Mouse (Mus musculus): ENCODE results near the gene Chrna4. TPM values are rescaled to one million over a fixed set of nuclear protein-coding genes. Genes with fewer than 3 reads are reported as not detected.

Chrna4 gene
- polyA plus RNA-seq, 1 experiment from 2014 or later = 0.04 TPM

DNA sequence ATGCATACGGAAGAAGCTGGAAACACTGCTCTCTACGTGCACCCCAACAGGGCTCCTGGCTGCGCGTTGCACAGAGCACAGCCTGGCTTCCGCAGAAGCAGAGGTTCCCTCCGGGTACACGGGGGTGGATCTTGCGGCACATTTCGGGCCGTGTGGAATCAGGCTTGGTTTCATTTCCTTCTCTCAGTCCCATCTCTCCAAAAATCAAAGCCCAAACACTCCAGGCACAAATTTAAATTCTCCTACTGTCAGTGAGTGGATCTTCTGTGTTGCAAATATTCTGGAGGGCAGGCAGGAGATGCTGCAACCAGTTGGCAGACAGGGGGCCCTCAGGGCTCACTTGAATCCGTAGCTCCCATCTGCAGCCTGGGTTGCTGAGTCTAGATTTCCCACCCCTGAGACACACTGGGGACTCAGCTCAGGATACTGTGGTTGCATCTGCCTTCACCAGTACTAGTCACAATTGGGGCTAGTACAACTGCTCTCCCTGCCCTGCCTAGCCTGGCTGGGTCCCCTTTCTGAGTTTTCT, 11.9 kb downstream of the Chrna4 start:
- Histone ChIP-seq H3K4me3 (ENCODE audit: low read depth, low read length) (no peak overlapping the region), H3K4me2 (replicated peaks; ENCODE audit: low read depth, low read length) (no peak overlapping the region), H3K9ac (replicated peaks; ENCODE audit: low read depth) (no peak overlapping the region), H3K27me3 (replicated peaks; ENCODE audit: insufficient read depth, low read length) (no peaks in the 10 kb centered on the region), H3K27ac (ENCODE audit: low read length) (no peak overlapping the region), H3K4me1 (ENCODE audit: insufficient read depth, low read depth, low read length) (no peaks in the 10 kb centered on the region), H3K9me3 (ENCODE audit: low read length) (no peaks in the 10 kb centered on the region), H3K36me3 (ENCODE audit: insufficient read depth, low read length) (no peaks in the 10 kb centered on the region)
- 82% methylated on average over 11 of the region's 11 CpGs for WGBS
- ATAC-seq = no peak
- TF ChIP-seq CTCF (IDR thresholded peaks at IDR 0.05) (no peak), EP300 (IDR thresholded peaks at IDR 0.05) (no peak)
- no peak for DNase-seq (ENCODE audit: low spot score)

DNA sequence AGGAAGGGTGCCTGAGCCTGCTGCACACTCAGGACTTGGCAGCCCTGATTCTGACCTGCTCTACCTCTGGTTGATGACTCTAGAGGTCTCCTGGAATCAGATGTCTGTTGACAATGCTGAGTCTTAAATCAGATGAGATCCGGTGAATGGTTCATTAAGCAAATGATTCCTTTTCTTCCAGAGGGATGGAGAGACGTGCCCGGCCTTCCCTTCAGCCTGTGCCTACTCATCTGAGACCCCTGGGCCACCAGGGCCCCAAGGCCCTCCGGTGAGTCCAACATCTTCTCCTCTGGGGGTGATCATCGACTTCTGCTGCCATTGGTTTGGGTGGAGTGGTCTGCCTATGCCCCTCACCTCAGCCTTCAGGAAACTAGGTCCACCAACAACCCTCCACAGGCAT, 35.0 kb downstream of the Chrna4 start:
- Histone ChIP-seq H3K9ac (replicated peaks; ENCODE audit: low read depth) (no peak overlapping the region), H3K4me3 (ENCODE audit: low read depth, low read length) (no peak overlapping the region), H3K4me1 (ENCODE audit: insufficient read depth, low read depth, low read length) (no peaks in the 10 kb centered on the region), H3K9me3 (ENCODE audit: low read length) (no peaks in the 10 kb centered on the region), H3K4me2 (replicated peaks; ENCODE audit: low read depth, low read length) (no peak overlapping the region), H3K27me3 (replicated peaks; ENCODE audit: insufficient read depth, low read length) (no peaks in the 10 kb centered on the region), H3K36me3 (ENCODE audit: insufficient read depth, low read length) (no peaks in the 10 kb centered on the region), H3K27ac (ENCODE audit: low read length) (no peak overlapping the region)
- ATAC-seq (no peak), DNase-seq (ENCODE audit: low spot score) (no peak)
- 77% methylated on average over 5 of the region's 5 CpGs for WGBS
- TF ChIP-seq EP300 (IDR thresholded peaks at IDR 0.05) (no peak), CTCF (IDR thresholded peaks at IDR 0.05) (no peak)

DNA sequence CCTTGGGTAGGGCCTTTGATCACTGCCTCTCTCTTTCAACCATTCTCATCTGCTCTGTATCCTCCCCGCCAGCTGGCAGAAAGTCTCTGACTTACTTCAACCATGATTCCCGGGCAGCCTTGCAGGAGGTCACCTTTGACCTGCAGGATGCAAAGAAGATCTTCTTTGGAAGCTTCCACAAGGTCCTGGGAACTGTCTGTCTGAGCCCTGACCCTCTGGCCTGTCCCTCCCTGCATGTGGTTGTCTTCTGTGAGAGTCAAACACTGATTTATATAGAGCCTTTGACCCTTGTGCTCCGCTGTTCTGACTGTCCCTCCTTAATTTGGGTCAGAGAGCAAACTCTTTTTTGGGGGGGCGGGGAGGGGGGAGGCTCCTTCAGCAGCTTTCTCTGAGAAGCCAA, 36.3 kb downstream of the Chrna4 start:
- Histone ChIP-seq H3K4me2 (replicated peaks; ENCODE audit: low read depth, low read length) (no peak overlapping the region), H3K9ac (replicated peaks; ENCODE audit: low read depth) (no peak overlapping the region), H3K27me3 (replicated peaks; ENCODE audit: insufficient read depth, low read length) (no peaks in the 10 kb centered on the region), H3K27ac (ENCODE audit: low read length) (no peak overlapping the region), H3K9me3 (ENCODE audit: low read length) (no peaks in the 10 kb centered on the region), H3K4me1 (ENCODE audit: insufficient read depth, low read depth, low read length) (no peaks in the 10 kb centered on the region), H3K4me3 (ENCODE audit: low read depth, low read length) (no peak overlapping the region), H3K36me3 (ENCODE audit: insufficient read depth, low read length) (no peaks in the 10 kb centered on the region)
- ATAC-seq (no peak), DNase-seq (ENCODE audit: low spot score) (no peak)
- TF ChIP-seq CTCF (IDR thresholded peaks at IDR 0.05) (no peak), EP300 (IDR thresholded peaks at IDR 0.05) (no peak)
- 48% methylated on average over 3 of the region's 4 CpGs for WGBS

DNA sequence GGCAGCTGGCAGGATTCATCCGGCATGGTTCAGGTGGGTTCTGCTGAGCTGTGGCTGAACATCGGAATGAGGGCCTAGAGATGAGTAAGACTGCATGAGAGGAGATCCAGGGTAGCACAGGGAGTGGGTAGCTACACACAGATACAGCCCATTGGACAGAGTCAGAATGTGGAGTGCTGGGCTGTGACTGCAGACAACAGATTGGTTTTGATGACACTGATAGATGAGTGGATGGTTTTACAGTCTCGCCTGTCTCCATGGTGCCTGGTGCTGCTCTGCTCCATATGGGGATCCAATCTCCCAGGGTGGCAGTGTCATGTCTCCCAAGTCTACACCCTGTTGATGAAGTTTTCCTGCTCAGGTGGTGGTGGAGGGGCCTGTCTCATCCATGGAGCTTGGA, 46.4 kb downstream of the Chrna4 start:
- WGBS = 54% methylated on average over 3 of the region's 3 CpGs
- Histone ChIP-seq H3K4me1 (ENCODE audit: insufficient read depth, low read depth, low read length) (no peaks in the 10 kb centered on the region), H3K4me2 (replicated peaks; ENCODE audit: low read depth, low read length) (no peak overlapping the region), H3K9me3 (ENCODE audit: low read length) (no peaks in the 10 kb centered on the region), H3K36me3 (ENCODE audit: insufficient read depth, low read length) (no peaks in the 10 kb centered on the region), H3K27ac (ENCODE audit: low read length) (no peak overlapping the region), H3K4me3 (ENCODE audit: low read depth, low read length) (no peak overlapping the region), H3K9ac (replicated peaks; ENCODE audit: low read depth) (no peak overlapping the region), H3K27me3 (replicated peaks; ENCODE audit: insufficient read depth, low read length) (no peaks in the 10 kb centered on the region)
- ATAC-seq = no peak
- no peak for TF ChIP-seq CTCF (IDR thresholded peaks at IDR 0.05)
- no peak for TF ChIP-seq EP300 (IDR thresholded peaks at IDR 0.05)
- no peak for DNase-seq (ENCODE audit: low spot score)

DNA sequence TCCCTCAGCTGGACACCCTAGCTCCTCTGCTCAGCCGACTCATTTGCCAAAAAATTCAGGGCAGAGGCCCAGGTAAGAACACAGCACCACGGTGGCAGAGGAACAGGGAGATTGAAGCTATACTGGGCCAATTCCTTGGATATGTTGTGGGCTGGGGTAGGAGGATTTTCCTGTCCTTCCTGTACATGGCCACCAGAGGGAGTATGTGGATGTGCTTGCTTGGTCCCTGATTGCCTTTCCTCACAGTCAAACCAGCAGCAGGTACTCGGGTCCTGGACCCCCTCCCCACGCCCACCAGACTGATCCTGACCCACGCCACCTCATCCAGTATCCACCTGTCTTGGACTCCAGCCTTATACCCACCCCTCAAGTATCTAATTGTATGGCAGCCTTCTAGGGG, 46.9 kb downstream of the Chrna4 start:
- H3K36me3 ChIP-seq (ENCODE audit: insufficient read depth, low read length) = no peaks in the 10 kb centered on the region
- DNase-seq (ENCODE audit: low spot score) (peak; percentile 67), ATAC-seq (peak; percentile 21; the same call in 1 of the 2 replicates)
- no peaks in the 10 kb centered on the region for H3K9me3 ChIP-seq (ENCODE audit: low read length)
- H3K27me3 ChIP-seq (replicated peaks; ENCODE audit: insufficient read depth, low read length) = no peaks in the 10 kb centered on the region
- 6% methylated on average over 5 of the region's 5 CpGs for WGBS
- no peaks in the 10 kb centered on the region for H3K4me1 ChIP-seq (ENCODE audit: insufficient read depth, low read depth, low read length)
- no peak overlapping the region for H3K4me2 ChIP-seq (replicated peaks; ENCODE audit: low read depth, low read length)
- H3K4me3 ChIP-seq (ENCODE audit: low read depth, low read length) = no peak overlapping the region
- no peak overlapping the region for H3K9ac ChIP-seq (replicated peaks; ENCODE audit: low read depth)
- TF ChIP-seq CTCF (IDR thresholded peaks at IDR 0.05) = peak; percentile 92
- no peak for TF ChIP-seq EP300 (IDR thresholded peaks at IDR 0.05)
- H3K27ac ChIP-seq (ENCODE audit: low read length) = no peak overlapping the region

DNA sequence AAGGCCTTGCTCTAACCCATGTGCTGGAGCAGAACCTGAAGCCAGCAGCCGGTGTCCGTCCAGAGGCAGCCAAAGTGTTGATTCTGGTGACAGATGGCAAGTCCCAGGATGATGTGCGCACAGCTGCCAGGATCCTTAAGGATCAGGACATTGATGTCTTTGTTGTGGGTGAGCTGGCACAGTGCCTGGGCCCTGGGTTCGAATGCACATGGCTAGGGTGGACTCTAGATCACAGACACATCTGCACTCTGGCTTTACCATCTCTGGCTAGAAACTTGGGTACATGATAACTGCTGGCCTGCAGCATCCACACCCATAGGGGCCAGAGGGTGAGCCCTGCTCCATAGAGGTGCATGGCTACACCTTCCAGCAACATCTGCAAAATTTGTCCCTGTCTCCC, 47.9 kb downstream of the Chrna4 start:
- TF ChIP-seq EP300 (IDR thresholded peaks at IDR 0.05) = no peak
- TF ChIP-seq CTCF (IDR thresholded peaks at IDR 0.05) = no peak
- Histone ChIP-seq H3K9me3 (ENCODE audit: low read length) (no peaks in the 10 kb centered on the region), H3K9ac (replicated peaks; ENCODE audit: low read depth) (no peak overlapping the region), H3K27me3 (replicated peaks; ENCODE audit: insufficient read depth, low read length) (no peaks in the 10 kb centered on the region), H3K4me3 (ENCODE audit: low read depth, low read length) (no peak overlapping the region), H3K27ac (ENCODE audit: low read length) (no peak overlapping the region), H3K36me3 (ENCODE audit: insufficient read depth, low read length) (no peaks in the 10 kb centered on the region), H3K4me1 (ENCODE audit: insufficient read depth, low read depth, low read length) (no peaks in the 10 kb centered on the region), H3K4me2 (replicated peaks; ENCODE audit: low read depth, low read length) (no peak overlapping the region)
- no peak for ATAC-seq
- 74% methylated on average over 4 of the region's 4 CpGs for whole genome bisulfite sequencing
- no peak for DNase-seq (ENCODE audit: low spot score)

DNA sequence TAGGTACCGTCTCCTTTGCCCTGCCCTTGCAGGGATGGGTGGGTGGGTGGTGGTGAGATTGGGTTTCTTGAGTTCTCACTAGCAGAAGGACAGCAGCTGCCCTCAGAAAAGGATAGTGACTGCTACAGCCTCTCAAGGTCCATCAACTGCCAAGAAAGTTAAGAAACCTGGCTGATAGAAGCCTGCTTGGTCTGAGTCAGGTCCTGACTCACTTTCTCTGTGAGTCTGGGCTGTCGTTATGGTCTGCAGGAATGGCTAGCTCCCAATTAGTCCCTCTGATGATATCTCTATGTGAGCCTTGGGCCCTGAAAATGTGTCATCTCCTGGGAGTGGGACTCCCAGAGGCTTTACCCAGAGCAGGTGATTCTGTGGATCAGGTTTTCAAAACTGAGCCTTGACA, 49.0 kb downstream of the Chrna4 start:
- ATAC-seq (no peak), DNase-seq (ENCODE audit: low spot score) (no peak)
- 68% methylated on average over 2 of the region's 2 CpGs for WGBS
- no peaks in the 10 kb centered on the region for H3K27me3 ChIP-seq (replicated peaks; ENCODE audit: insufficient read depth, low read length)
- no peaks in the 10 kb centered on the region for H3K9me3 ChIP-seq (ENCODE audit: low read length)
- no peak for TF ChIP-seq CTCF (IDR thresholded peaks at IDR 0.05)
- TF ChIP-seq EP300 (IDR thresholded peaks at IDR 0.05) = no peak
- H3K4me3 ChIP-seq (ENCODE audit: low read depth, low read length) = no peak overlapping the region
- no peaks in the 10 kb centered on the region for H3K4me1 ChIP-seq (ENCODE audit: insufficient read depth, low read depth, low read length)
- no peaks in the 10 kb centered on the region for H3K36me3 ChIP-seq (ENCODE audit: insufficient read depth, low read length)
- no peak overlapping the region for H3K27ac ChIP-seq (ENCODE audit: low read length)
- no peak overlapping the region for H3K4me2 ChIP-seq (replicated peaks; ENCODE audit: low read depth, low read length)
- no peak overlapping the region for H3K9ac ChIP-seq (replicated peaks; ENCODE audit: low read depth)

Data from lung, postnatal 0 days (tissue).